Comparison of ENCODE assay signal across 12 mouse cellular contexts in the genomic region with DNA sequence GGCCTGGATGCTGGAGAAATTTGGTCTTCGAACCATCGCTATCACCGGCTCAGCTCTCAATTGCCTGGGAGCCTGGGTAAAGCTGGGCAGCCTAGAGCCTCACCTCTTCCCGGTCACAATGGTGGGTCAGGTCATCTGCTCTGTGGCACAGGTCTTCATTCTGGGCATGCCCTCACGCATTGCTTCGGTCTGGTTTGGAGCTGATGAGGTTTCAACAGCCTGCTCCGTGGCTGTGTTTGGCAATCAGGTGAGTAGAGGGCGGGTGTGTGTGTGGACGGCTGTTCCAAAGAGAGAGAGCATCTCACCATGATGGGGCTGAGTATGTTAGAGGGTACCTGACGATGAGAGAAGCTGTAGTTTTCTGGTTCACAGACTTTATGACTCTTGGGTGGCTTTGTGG. TPM values are rescaled to one million over a fixed set of nuclear protein-coding genes. Genes with fewer than 3 reads are reported as not detected.
DNase-seq lines count a peak whose midpoint lies in the region; ATAC-seq and TF ChIP-seq lines count a peak whose summit lies in the region.
"Had no signal": no experiment of that assay in that cellular context is flagged by ENCODE, and none has a peak within 500 bp of the region (broad histone marks: within the 10 kb centered on the region; RNA-seq: fewer than 3 reads in every experiment).

No protein-coding gene starts in this region.

- peak overlapping the region; percentile 78 for H3K9ac ChIP-seq in heart, embryonic 14.5 days (ENCODE audit: low read length)
- H3K9ac ChIP-seq in lung, embryonic 14.5 days: no peak overlapping the region
- H3K9ac ChIP-seq in liver, embryonic 11.5 days (ENCODE audit: low read depth, low read length): no peak overlapping the region

- no peaks in the 10 kb centered on the region; the same call in none of the 2 replicates for H3K27me3 ChIP-seq in heart, embryonic 14.5 days (ENCODE audit: control insufficient read depth, insufficient read depth, low read length)
- H3K27me3 ChIP-seq in lung, embryonic 14.5 days (ENCODE audit: insufficient read depth, low read length): no peaks in the 10 kb centered on the region
- peaks cover 11% of the 10 kb centered on the region for H3K27me3 ChIP-seq in liver, embryonic 11.5 days (replicated peaks; ENCODE audit: control insufficient read depth, insufficient read depth, low read length)
- peaks cover 4% of the 10 kb centered on the region; the same call in 1 of the 2 replicates for H3K27me3 ChIP-seq in small intestine, adult 2 months (ENCODE audit: control insufficient read depth, insufficient read depth, low read length)

- no peak overlapping the region for H3K27ac ChIP-seq in heart, embryonic 14.5 days (replicated peaks in 1 of 2; ENCODE audit: control insufficient read depth in 1 of 2, insufficient read depth in 1 of 2, low read depth in 2 of 2, low read length in 2 of 2)
- no peak overlapping the region for H3K27ac ChIP-seq in lung, embryonic 14.5 days (ENCODE audit: low read depth)
- H3K27ac ChIP-seq in liver, embryonic 11.5 days (ENCODE audit: low read depth, low read length): no peak overlapping the region
- no peak overlapping the region for H3K27ac ChIP-seq in small intestine, adult 2 months (ENCODE audit: insufficient read depth, low read depth, low read length)
- H3K27ac ChIP-seq: midbrain, embryonic 12.5 days had no signal

- peak overlapping the region; percentile 97 for H3K4me2 ChIP-seq in heart, embryonic 14.5 days (ENCODE audit: low read length)
- peak overlapping the region; percentile 99 for H3K4me2 ChIP-seq in lung, embryonic 14.5 days
- peak overlapping the region; percentile 94 for H3K4me2 ChIP-seq in liver, embryonic 11.5 days

- peaks cover 7 to 10% of the 10 kb centered on the region in 2 experiments for H3K4me1 ChIP-seq in heart, embryonic 14.5 days (ENCODE audit: control insufficient read depth in 2 of 2, insufficient read depth in 2 of 2, low read length in 2 of 2)
- no peaks in the 10 kb centered on the region; the same call in 1 of the 2 replicates for H3K4me1 ChIP-seq in lung, embryonic 14.5 days (ENCODE audit: insufficient read depth)
- no peaks in the 10 kb centered on the region for H3K4me1 ChIP-seq in liver, embryonic 11.5 days (replicated peaks; ENCODE audit: control insufficient read depth, insufficient read depth, low read length)
- H3K4me1 ChIP-seq in small intestine, adult 2 months (ENCODE audit: control insufficient read depth, insufficient read depth, insufficient read length, low read length): peaks cover 3% of the 10 kb centered on the region

- no peak for TF ChIP-seq POLR2A in small intestine, adult 2 months (IDR thresholded peaks at IDR 0.05; ENCODE audit: low read depth, low read length)

- no peak for DNase-seq in heart, postnatal 4 days
- DNase-seq in lung, embryonic 14.5 days: no peak
- DNase-seq in lung, postnatal 14 days: no peak
- DNase-seq in liver, embryonic 11.5 days (ENCODE audit: low spot score): no peak
- no peak for DNase-seq in gastrocnemius, adult 8-10 months (ENCODE audit: low spot score in 2 of 2)
- DNase-seq: adrenal gland, adult 2 months; cerebellum, postnatal 10 days; layer of hippocampus, adult 9-11 months had no signal

- peak overlapping the region; percentile 59 to 73 for H3K4me3 ChIP-seq in heart, embryonic 14.5 days (ENCODE audit: control insufficient read depth in 1 of 2, insufficient read depth in 1 of 2, low read depth in 1 of 2, low read length in 2 of 2)
- H3K4me3 ChIP-seq in lung, embryonic 14.5 days (ENCODE audit: low read depth, low read length): no peak overlapping the region
- H3K4me3 ChIP-seq in liver, embryonic 11.5 days (ENCODE audit: low read depth, low read length): no peak overlapping the region
- H3K4me3 ChIP-seq in small intestine, adult 2 months (ENCODE audit: low read depth, low read length): peak overlapping the region; percentile 63

- WGBS in heart, embryonic 14.5 days: 80% methylated on average over 10 of the region's 10 CpGs
- WGBS in lung, embryonic 14.5 days: 81% methylated on average over 10 of the region's 10 CpGs
- WGBS in liver, embryonic 11.5 days: 73% methylated on average over 10 of the region's 10 CpGs
- 78% methylated on average over 10 of the region's 10 CpGs for WGBS in small intestine, adult 2 months

- H3K9me3 ChIP-seq in heart, embryonic 14.5 days (ENCODE audit: control insufficient read depth, low read length): no peaks in the 10 kb centered on the region
- H3K9me3 ChIP-seq in lung, embryonic 14.5 days (ENCODE audit: low read depth, low read length): no peaks in the 10 kb centered on the region
- H3K9me3 ChIP-seq in liver, embryonic 11.5 days (ENCODE audit: control insufficient read depth, low read length): no peaks in the 10 kb centered on the region
- H3K9me3 ChIP-seq: midbrain, embryonic 12.5 days had no signal

- 0 out of 2 replicates have a peak, but pooled peaks have one; percentile 20 for ATAC-seq in heart, embryonic 14.5 days (ENCODE audit: insufficient number of reproducible peaks, insufficient read depth, low FRiP score, low read depth)
- no peak for ATAC-seq in lung, embryonic 14.5 days (ENCODE audit: insufficient read depth)
- ATAC-seq in liver, embryonic 11.5 days (replicated peaks; ENCODE audit: low FRiP score): no peak
- no peak for ATAC-seq in granulocyte monocyte progenitor cell, adult 5-6 weeks (replicated peaks; ENCODE audit: poor library complexity, severe bottlenecking)

- H3K36me3 ChIP-seq in heart, embryonic 14.5 days (ENCODE audit: control insufficient read depth, insufficient read depth, low read length): no peaks in the 10 kb centered on the region
- H3K36me3 ChIP-seq in lung, embryonic 14.5 days (ENCODE audit: insufficient read depth): no peaks in the 10 kb centered on the region
- H3K36me3 ChIP-seq in liver, embryonic 11.5 days (ENCODE audit: control insufficient read depth, insufficient read depth, low read length): no peaks in the 10 kb centered on the region
- no peaks in the 10 kb centered on the region for H3K36me3 ChIP-seq in small intestine, adult 2 months (ENCODE audit: control insufficient read depth, insufficient read depth, low read length)
- H3K36me3 ChIP-seq: midbrain, embryonic 12.5 days had no signal

- TF ChIP-seq CTCF in lung, embryonic 14.5 days (IDR thresholded peaks at IDR 0.05; ENCODE audit: low read depth): no peak
- no peak for TF ChIP-seq CTCF in small intestine, adult 2 months (IDR thresholded peaks at IDR 0.05; ENCODE audit: extremely low read depth, insufficient read length, insufficient replicate concordance, low read depth, low read length)

RNA-seq across cellular contexts. Expression of a gene that starts 1.0 kb away (rescaled TPM):
- 7.8 TPM in 2 replicates for polyA plus RNA-seq in heart, embryonic 14.5 days (2014; fragmentation: Nextera tagmentation; extraction: Ambion mirVana)
- 1 to 10 TPM; 4.9 to 6.0 TPM for total RNA-seq in heart, postnatal 4 days (2021)
- 2.2 and 2.8 TPM in 2 replicates for polyA plus RNA-seq in lung, embryonic 14.5 days (2014; fragmentation: Nextera tagmentation; extraction: Ambion mirVana)
- 3.3 and 3.9 TPM in 2 replicates for polyA plus RNA-seq in liver, embryonic 11.5 days (2014; fragmentation: Nextera tagmentation; extraction: Ambion mirVana)
- 1.8 and 3.4 TPM in 2 replicates for polyA plus RNA-seq in small intestine, adult 2 months (2012; rRNA removed)
- under 1 TPM; 0.24 to 0.75 (median 0.50) TPM for total RNA-seq in gastrocnemius, adult 8-10 months (2022)
- total RNA-seq in granulocyte monocyte progenitor cell, adult 5-6 weeks (2014; fragmentation: Nextera tagmentation): not detected in 2 replicates
- total RNA-seq in granulocyte monocyte progenitor cell, adult 5-6 weeks (2017): not detected in 2 replicates

Comparison
In these comparisons a context has a peak if more than half of its experiments do, and no peak if none do; other contexts are left out.
1. H3K4me3 ChIP-seq: peak in heart, embryonic 14.5 days (2 of 2) and small intestine, adult 2 months (single experiment); none in lung, embryonic 14.5 days (single experiment) and liver, embryonic 11.5 days (single experiment).
2. Peak in every context shown above with its lines, with median percentiles within 50 percentile points of each other: H3K4me2 ChIP-seq.